Mouse (Mus musculus) ES-Bruce4 (cell line): ENCODE measurements around the gene Piwil4.

Experiments
- EP300 ChIP-seq: IDR thresholded peaks from 2 replicates; pipeline ENCODE4 v1.6.1; 2011; ENCODE audit warnings: low read depth, low read length; ENCODE audit not compliant: insufficient read depth
- POLR2A ChIP-seq: IDR thresholded peaks from one replicate; pipeline ENCODE4 v1.8.1; 2011; ENCODE audit warnings: low read length; ENCODE audit not compliant: insufficient read depth

DNA sequence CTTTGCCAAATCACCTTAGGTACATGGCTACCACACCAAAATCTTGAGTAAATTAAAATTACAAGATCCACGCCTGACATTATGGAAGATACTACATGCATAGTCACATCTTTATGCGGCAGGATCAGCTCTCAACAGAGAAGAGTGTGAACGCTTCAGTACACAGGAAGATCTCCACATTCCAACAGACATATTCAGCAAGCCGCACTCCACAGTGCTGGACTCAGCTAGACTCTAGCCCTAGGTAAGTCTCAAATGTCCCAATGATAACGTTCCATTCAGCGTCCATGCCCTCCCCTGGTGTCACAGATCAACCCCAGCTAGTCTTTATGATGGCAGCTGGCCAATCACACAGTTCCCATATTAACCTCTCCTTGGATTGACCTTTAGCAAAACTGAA lies 14.5 kb downstream of the Piwil4 start:
- no peak for TF ChIP-seq POLR2A
- TF ChIP-seq EP300: no peak
